Mouse (Mus musculus): ENCODE measurements at regions not wholly inside any gene's neighbourhood (a gene's known extent, or its start where the extent isn't known, plus 50 kb on each side); places are given as distances from the start of the nearest gene placed in this dataset.
A peak's percentile ranks its signal among the peaks of the same experiment; 100 is the strongest.

GRCm38 (mm10) chr2:30697851-30698250 lies 103.0 kb downstream of the Cstad start:
- Histone ChIP-seq H3K27ac (no peak overlapping the region), H3K4me2 (no peak overlapping the region), H3K4me1 (replicated peaks) (peaks cover 50% of the 10 kb centered on the region), H3K9me3 (no peaks in the 10 kb centered on the region), H3K36me3 (no peaks in the 10 kb centered on the region), H3K4me3 (replicated peaks) (no peak overlapping the region), H3K9ac (replicated peaks) (no peak overlapping the region), H3K27me3 (no peaks in the 10 kb centered on the region)
- ATAC-seq (ENCODE audit: insufficient number of reproducible peaks, insufficient read depth, low FRiP score, low TSS enrichment, low read depth), result no peak
- WGBS, result 72% methylated on average over 2 of the region's 2 CpGs

GRCm38 (mm10) chr2:30695771-30696456 lies 101.1 kb downstream of the Cstad start:
- Histone ChIP-seq H3K27me3 (no peaks in the 10 kb centered on the region), H3K36me3 (no peaks in the 10 kb centered on the region), H3K4me2 (no peak overlapping the region), H3K4me3 (replicated peaks) (no peak overlapping the region), H3K4me1 (replicated peaks) (peaks cover 60% of the 10 kb centered on the region), H3K9me3 (no peaks in the 10 kb centered on the region), H3K27ac (peak overlapping the region; percentile 74), H3K9ac (replicated peaks) (peak overlapping the region; percentile 24; the same call in 1 of the 2 replicates)
- WGBS, result 38% methylated on average over 11 of the region's 11 CpGs
- ATAC-seq (ENCODE audit: insufficient number of reproducible peaks, insufficient read depth, low FRiP score, low TSS enrichment, low read depth), result no peak

- Histone ChIP-seq H3K9ac (replicated peaks) (no peak overlapping the region), H3K27ac (peak overlapping the region; percentile 74; the same call in 1 of the 2 replicates), H3K9me3 (no peaks in the 10 kb centered on the region), H3K4me2 (no peak overlapping the region), H3K4me3 (replicated peaks) (no peak overlapping the region), H3K36me3 (no peaks in the 10 kb centered on the region), H3K4me1 (replicated peaks) (peaks cover 57% of the 10 kb centered on the region), H3K27me3 (no peaks in the 10 kb centered on the region)
- WGBS, result 100% methylated on average over 1 of the region's 1 CpGs
- no peak for ATAC-seq (ENCODE audit: insufficient number of reproducible peaks, insufficient read depth, low FRiP score, low TSS enrichment, low read depth)
These were observed 100.2 kb downstream of the Cstad start for GRCm38 (mm10) chr2:30695041-30695440.

GRCm38 (mm10) chr2:30693206-30694035 lies 98.6 kb downstream of the Cstad start:
- WGBS, result under 1% methylated on average over 41 of the region's 41 CpGs
- Histone ChIP-seq H3K4me2 (peak overlapping the region; percentile 73), H3K27me3 (no peaks in the 10 kb centered on the region), H3K9ac (replicated peaks) (peak overlapping the region; percentile 72), H3K4me3 (replicated peaks) (peak overlapping the region; percentile 41), H3K4me1 (replicated peaks) (peaks cover 55% of the 10 kb centered on the region), H3K9me3 (no peaks in the 10 kb centered on the region), H3K27ac (peak overlapping the region; percentile 99), H3K36me3 (no peaks in the 10 kb centered on the region)
- peak; percentile 43 for ATAC-seq (ENCODE audit: insufficient number of reproducible peaks, insufficient read depth, low FRiP score, low TSS enrichment, low read depth)

DNA sequence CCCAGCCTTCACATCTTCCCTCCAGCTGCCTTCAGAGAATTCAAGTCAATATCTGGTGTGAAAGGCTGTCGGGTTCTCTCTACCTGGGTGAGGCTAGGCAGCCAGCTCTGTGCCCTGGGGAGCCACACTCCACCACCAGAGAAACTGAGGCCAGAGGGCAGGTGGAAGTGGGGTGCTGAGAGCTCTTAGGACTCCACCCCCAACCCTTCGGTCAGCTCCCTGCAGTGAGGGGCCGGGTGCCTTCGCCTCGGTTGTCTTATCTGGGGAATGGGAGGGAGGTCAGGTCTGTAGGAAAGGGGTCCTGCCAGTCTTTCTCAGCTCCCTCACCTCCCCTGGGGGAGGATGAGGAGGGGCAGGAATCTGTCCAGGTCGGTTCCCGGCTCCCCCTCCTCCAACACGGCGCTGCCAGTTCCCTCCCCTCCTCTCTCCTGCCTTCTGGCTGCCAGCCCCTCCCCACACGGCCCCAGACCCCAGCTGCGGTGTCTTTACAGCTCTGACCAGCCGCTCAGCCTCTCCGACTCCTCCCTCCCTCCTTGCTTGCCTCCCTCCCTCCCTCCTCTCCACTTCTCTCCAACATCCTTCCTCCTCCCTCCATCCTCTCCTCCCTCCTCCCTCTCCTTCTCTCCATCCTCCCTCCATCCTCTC lies 97.8 kb downstream of the Cstad start:
- peak overlapping the region; percentile 41 for H3K4me3 ChIP-seq (replicated peaks)
- H3K4me1 ChIP-seq (replicated peaks), result peaks cover 61% of the 10 kb centered on the region
- no peaks in the 10 kb centered on the region for H3K27me3 ChIP-seq
- H3K36me3 ChIP-seq, result no peaks in the 10 kb centered on the region
- WGBS, result under 1% methylated on average over 13 of the region's 13 CpGs
- peak overlapping the region; percentile 73 for H3K4me2 ChIP-seq
- H3K9ac ChIP-seq (replicated peaks), result peak overlapping the region; percentile 72
- no peaks in the 10 kb centered on the region for H3K9me3 ChIP-seq
- ATAC-seq (ENCODE audit: insufficient number of reproducible peaks, insufficient read depth, low FRiP score, low TSS enrichment, low read depth), result peak; percentile 79
- peak overlapping the region; percentile 99 for H3K27ac ChIP-seq

DNA sequence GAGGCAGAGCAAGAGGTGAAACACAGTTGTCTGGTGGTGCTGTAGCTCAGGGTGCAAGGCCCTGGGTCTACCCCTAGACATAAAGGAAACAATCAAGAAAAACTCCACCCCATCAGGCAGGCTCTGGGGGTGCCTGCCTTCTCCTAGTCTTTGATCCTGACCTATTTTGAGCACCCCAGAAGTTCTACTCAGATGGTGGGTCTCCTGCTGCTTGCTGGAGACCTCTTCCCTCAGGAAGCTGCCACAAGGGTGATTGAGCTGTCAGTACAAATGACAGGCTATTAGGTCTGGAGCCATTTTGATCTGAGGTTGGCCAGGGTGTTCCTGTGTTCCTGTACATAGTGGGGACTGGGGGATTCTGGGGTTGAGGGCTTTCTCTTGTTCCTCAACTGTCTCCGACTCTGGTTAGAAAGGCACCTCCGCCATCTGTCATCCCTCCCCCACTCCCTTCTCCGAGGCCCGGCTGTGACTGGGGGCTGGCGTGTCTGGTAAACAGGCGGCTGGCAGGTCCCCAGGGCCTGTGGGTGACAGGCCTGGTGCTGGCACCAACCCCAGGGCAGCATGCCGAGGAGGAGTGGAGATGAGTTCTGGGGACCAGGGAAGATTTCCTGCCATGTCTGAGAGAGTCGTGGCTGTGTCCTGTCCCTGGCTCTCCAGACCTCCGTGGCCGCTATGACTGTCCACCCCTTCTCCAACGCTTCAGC lies 97.2 kb downstream of the Cstad start:
- Histone ChIP-seq H3K4me2 (peak overlapping the region; percentile 73), H3K9ac (replicated peaks) (peak overlapping the region; percentile 72; the same call in 1 of the 2 replicates), H3K27me3 (no peaks in the 10 kb centered on the region), H3K36me3 (no peaks in the 10 kb centered on the region), H3K9me3 (no peaks in the 10 kb centered on the region), H3K4me3 (replicated peaks) (no peak overlapping the region), H3K4me1 (replicated peaks) (peaks cover 67% of the 10 kb centered on the region), H3K27ac (peak overlapping the region; percentile 99)
- WGBS, result 8% methylated on average over 11 of the region's 11 CpGs
- no peak; the same call in 1 of the 2 replicates for ATAC-seq (ENCODE audit: insufficient number of reproducible peaks, insufficient read depth, low FRiP score, low TSS enrichment, low read depth)

DNA sequence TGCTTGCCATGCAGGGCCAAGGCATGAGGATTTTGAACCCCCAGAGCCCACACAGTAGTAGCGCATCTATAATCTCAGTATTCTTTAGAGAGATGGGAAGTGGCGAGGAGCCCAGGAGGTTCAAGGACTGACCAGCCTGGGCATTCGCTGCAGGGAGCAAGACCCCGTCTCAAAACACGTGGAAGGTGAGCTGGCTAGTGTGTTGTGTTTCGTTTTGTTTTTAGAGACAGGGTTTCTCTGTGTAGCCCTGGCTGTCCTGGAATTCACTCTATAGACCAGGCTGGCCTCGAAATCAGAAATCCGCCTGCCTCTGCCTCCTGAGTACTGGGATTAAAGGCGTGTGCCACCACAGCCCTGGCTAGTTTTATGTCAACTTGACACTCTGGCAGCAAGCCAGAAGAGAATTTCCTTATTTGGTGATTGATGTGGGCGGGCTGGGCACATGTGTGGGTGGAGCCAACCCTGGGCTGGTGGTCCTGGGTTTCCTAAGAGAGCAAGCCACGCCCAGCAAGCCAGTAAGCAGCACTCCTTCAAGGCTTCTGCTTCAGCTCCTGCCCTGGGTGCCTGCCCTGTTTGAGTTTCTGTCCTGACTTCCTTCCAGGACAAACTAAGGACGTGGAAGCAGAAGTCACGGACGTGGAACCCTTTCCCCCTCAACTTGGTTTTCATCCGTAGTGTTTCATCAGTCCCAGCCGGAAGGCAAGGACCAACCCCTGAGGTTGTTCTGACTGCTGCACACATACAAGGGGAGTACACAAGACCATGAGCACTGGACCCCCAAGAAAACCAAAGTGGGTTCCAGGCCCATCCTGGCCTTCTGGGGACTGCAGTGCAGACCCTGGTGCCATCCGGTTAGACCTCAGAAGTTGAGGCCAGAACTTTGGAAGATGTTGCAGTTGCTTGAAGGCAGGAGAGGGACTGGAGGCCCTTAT lies 96.4 kb downstream of the Cstad start:
- 88% methylated on average over 17 of the region's 17 CpGs for WGBS
- Histone ChIP-seq H3K27me3 (no peaks in the 10 kb centered on the region), H3K9ac (replicated peaks) (no peak overlapping the region), H3K4me1 (replicated peaks) (peaks cover 71% of the 10 kb centered on the region), H3K27ac (peak overlapping the region; percentile 99), H3K9me3 (no peaks in the 10 kb centered on the region), H3K4me2 (no peak overlapping the region), H3K36me3 (no peaks in the 10 kb centered on the region), H3K4me3 (replicated peaks) (no peak overlapping the region)
- no peak for ATAC-seq (ENCODE audit: insufficient number of reproducible peaks, insufficient read depth, low FRiP score, low TSS enrichment, low read depth)

DNA sequence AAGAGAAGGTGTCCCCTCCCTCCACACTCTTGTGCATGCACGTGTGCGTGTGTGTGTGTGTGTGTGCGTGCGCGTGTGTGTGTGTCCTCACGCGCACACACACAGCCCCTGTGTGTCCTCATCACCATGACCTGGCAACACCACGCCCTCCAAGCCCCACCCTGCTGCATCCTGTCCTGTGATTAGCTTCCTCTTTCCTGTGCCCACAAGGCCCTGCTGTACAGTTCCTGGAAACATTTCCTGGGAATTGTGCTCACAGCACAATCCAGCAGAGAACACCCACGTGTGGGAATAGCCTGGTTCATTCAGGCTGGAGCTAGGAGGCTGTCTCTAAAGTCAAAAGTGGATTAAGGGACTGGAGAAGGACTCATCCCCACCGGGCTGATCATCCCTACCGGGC lies 95.5 kb downstream of the Cstad start:
- 85% methylated on average over 11 of the region's 11 CpGs for WGBS
- Histone ChIP-seq H3K4me3 (replicated peaks) (no peak overlapping the region), H3K4me1 (replicated peaks) (peaks cover 71% of the 10 kb centered on the region), H3K9ac (replicated peaks) (no peak overlapping the region), H3K4me2 (no peak overlapping the region), H3K27ac (peak overlapping the region; percentile 70), H3K27me3 (no peaks in the 10 kb centered on the region), H3K36me3 (no peaks in the 10 kb centered on the region), H3K9me3 (no peaks in the 10 kb centered on the region)
- ATAC-seq (ENCODE audit: insufficient number of reproducible peaks, insufficient read depth, low FRiP score, low TSS enrichment, low read depth), result no peak

DNA sequence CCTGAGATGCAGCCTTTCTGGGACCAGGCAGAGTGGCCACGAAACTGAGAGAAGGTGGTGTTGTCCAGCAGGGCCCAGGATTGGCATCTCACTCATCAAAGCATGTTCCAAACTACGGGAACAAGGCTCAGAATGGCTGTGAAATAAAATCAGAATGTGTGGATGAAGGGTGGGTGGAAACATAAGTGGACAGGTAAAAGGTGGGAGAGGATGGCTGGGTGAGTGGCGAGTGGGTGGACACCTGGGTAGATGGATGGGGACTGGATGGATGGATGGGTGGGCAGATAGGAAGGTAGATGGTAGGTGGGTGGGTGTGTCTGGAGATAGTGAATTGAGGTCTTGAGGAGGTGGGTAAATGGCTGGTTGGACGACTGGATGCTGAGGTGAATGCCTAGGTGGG lies 93.6 kb downstream of the Cstad start:
- no peak overlapping the region for H3K27ac ChIP-seq
- H3K27me3 ChIP-seq, result no peaks in the 10 kb centered on the region
- H3K9me3 ChIP-seq, result no peaks in the 10 kb centered on the region
- H3K9ac ChIP-seq (replicated peaks), result no peak overlapping the region
- no peak overlapping the region for H3K4me3 ChIP-seq (replicated peaks)
- no peaks in the 10 kb centered on the region for H3K36me3 ChIP-seq
- 82% methylated on average over 4 of the region's 4 CpGs for WGBS
- ATAC-seq (ENCODE audit: insufficient number of reproducible peaks, insufficient read depth, low FRiP score, low TSS enrichment, low read depth), result no peak
- H3K4me1 ChIP-seq (replicated peaks), result peaks cover 65% of the 10 kb centered on the region
- H3K4me2 ChIP-seq, result no peak overlapping the region

- 0 out of 2 replicates have a peak overlapping the region, but pooled peaks have one; percentile 8 for H3K4me3 ChIP-seq (replicated peaks)
- peaks cover 54% of the 10 kb centered on the region for H3K4me1 ChIP-seq (replicated peaks)
- no peaks in the 10 kb centered on the region for H3K27me3 ChIP-seq
- H3K4me2 ChIP-seq, result peak overlapping the region; percentile 46
- H3K9me3 ChIP-seq, result no peaks in the 10 kb centered on the region
- peak overlapping the region; percentile 40 for H3K9ac ChIP-seq (replicated peaks)
- WGBS, result 2% methylated on average over 23 of the region's 23 CpGs
- ATAC-seq (ENCODE audit: insufficient number of reproducible peaks, insufficient read depth, low FRiP score, low TSS enrichment, low read depth), result no peak
- no peaks in the 10 kb centered on the region for H3K36me3 ChIP-seq
- peak overlapping the region; percentile 86 for H3K27ac ChIP-seq
These were observed 92.3 kb downstream of the Cstad start for GRCm38 (mm10) chr2:30687121-30687551.

Measured in limb, embryonic 12.5 days (tissue).